Comparison of ENCODE assay signal across 20 mouse cellular contexts in genomic region chr5:31644847-31645246, GRCm38 (mm10). TPM values are rescaled to one million over a fixed set of nuclear protein-coding genes. Genes with fewer than 3 reads are reported as not detected.
DNase-seq lines count a peak whose midpoint lies in the region; ATAC-seq lines count a peak whose summit lies in the region.
"Had no signal": no experiment of that assay in that cellular context is flagged by ENCODE, and none has a peak within 500 bp of the region (broad histone marks: within the 10 kb centered on the region; RNA-seq: fewer than 3 reads in every experiment).

No protein-coding gene starts in this region.

- WGBS in embryonic facial prominence, embryonic 15.5 days: 74% methylated on average over 6 of the region's 6 CpGs
- 90% methylated on average over 6 of the region's 6 CpGs for WGBS in embryonic facial prominence, embryonic 10.5 days
- WGBS in heart, embryonic 11.5 days (ENCODE audit: insufficient replicate concordance): 59% methylated on average over 6 of the region's 6 CpGs
- WGBS in forebrain, embryonic 10.5 days: 94% methylated on average over 6 of the region's 6 CpGs

- ATAC-seq in embryonic facial prominence, embryonic 15.5 days (ENCODE audit: insufficient number of reproducible peaks, low FRiP score, low TSS enrichment, low read depth): no peak
- ATAC-seq in heart, embryonic 11.5 days (replicated peaks; ENCODE audit: insufficient number of reproducible peaks, low FRiP score, low TSS enrichment): no peak
- ATAC-seq: forebrain, embryonic 15.5 days; hindbrain, postnatal 0 days had no signal

- no peaks in the 10 kb centered on the region for H3K9me3 ChIP-seq in embryonic facial prominence, embryonic 15.5 days (replicated peaks)
- no peaks in the 10 kb centered on the region for H3K9me3 ChIP-seq in embryonic facial prominence, embryonic 10.5 days
- H3K9me3 ChIP-seq in heart, embryonic 11.5 days (replicated peaks; ENCODE audit: control insufficient read depth, low read length): no peaks in the 10 kb centered on the region
- no peaks in the 10 kb centered on the region for H3K9me3 ChIP-seq in forebrain, embryonic 10.5 days
- H3K9me3 ChIP-seq: embryonic facial prominence, embryonic 12.5 days; forebrain, embryonic 15.5 days; limb, embryonic 10.5 days had no signal

- H3K27me3 ChIP-seq in embryonic facial prominence, embryonic 15.5 days: no peaks in the 10 kb centered on the region
- no peaks in the 10 kb centered on the region for H3K27me3 ChIP-seq in embryonic facial prominence, embryonic 10.5 days (replicated peaks; ENCODE audit: low read depth, poor library complexity, severe bottlenecking)
- H3K27me3 ChIP-seq in heart, embryonic 11.5 days (ENCODE audit: control insufficient read depth, insufficient read depth, low read length): no peaks in the 10 kb centered on the region
- no peaks in the 10 kb centered on the region for H3K27me3 ChIP-seq in forebrain, embryonic 10.5 days (ENCODE audit: poor library complexity, severe bottlenecking)
- H3K27me3 ChIP-seq: embryonic facial prominence, embryonic 12.5 days; forebrain, embryonic 15.5 days had no signal

- peak overlapping the region; percentile 59; the same call in 1 of the 2 replicates for H3K27ac ChIP-seq in embryonic facial prominence, embryonic 15.5 days (replicated peaks)
- no peak overlapping the region for H3K27ac ChIP-seq in embryonic facial prominence, embryonic 10.5 days (replicated peaks)
- H3K27ac ChIP-seq in heart, embryonic 11.5 days (ENCODE audit: low read depth, low read length): peak overlapping the region; percentile 18
- H3K27ac ChIP-seq in forebrain, embryonic 10.5 days: no peak overlapping the region
- H3K27ac ChIP-seq: embryonic facial prominence, embryonic 12.5 days; forebrain, embryonic 15.5 days; hindbrain, postnatal 0 days; limb, embryonic 10.5 days had no signal

- no peaks in the 10 kb centered on the region for H3K36me3 ChIP-seq in embryonic facial prominence, embryonic 15.5 days
- H3K36me3 ChIP-seq in embryonic facial prominence, embryonic 10.5 days (replicated peaks): peaks cover 7% of the 10 kb centered on the region; the same call in 1 of the 2 replicates
- no peaks in the 10 kb centered on the region for H3K36me3 ChIP-seq in heart, embryonic 11.5 days (ENCODE audit: control insufficient read depth, insufficient read depth, low read length)
- H3K36me3 ChIP-seq in forebrain, embryonic 10.5 days (replicated peaks): 0 out of 2 replicates have a peak, but pooled peaks cover 2% of the 10 kb centered on the region
- H3K36me3 ChIP-seq: embryonic facial prominence, embryonic 12.5 days; forebrain, embryonic 15.5 days had no signal

- DNase-seq in embryonic facial prominence, embryonic 10.5 days (ENCODE audit: low spot score): no peak
- peak; percentile 28 for DNase-seq in brain, adult 2 months (ENCODE audit: low read depth, low spot score)
- peak; percentile 61 to 73 for DNase-seq in heart, postnatal 10 days
- DNase-seq in cerebellum, postnatal 4 days (ENCODE audit: low spot score in 2 of 2): no peak
- no peak for DNase-seq in cerebellum, adult 8-10 months
- no peak for DNase-seq in forebrain, embryonic 10.5 days (ENCODE audit: extremely low spot score, low spot score)
- DNase-seq: adrenal gland, postnatal 36 days; cerebellum, adult 2 months; kidney, adult 11 months; lung, adult 18-20 months; lung, postnatal 14 days; midbrain, embryonic 14.5 days; right cerebral cortex, postnatal 25 days had no signal

- intact Hi-C loops in heart, postnatal 10 days (cut with DNase I): loop anchor here (5.0 kb wide), 1 partner anchor 52 kb away; the partner anchor contains the start of genes Babam2 and Rbks

- no peak overlapping the region for H3K4me2 ChIP-seq in embryonic facial prominence, embryonic 15.5 days (replicated peaks)
- no peak overlapping the region for H3K4me2 ChIP-seq in heart, embryonic 11.5 days
- H3K4me2 ChIP-seq: embryonic facial prominence, embryonic 12.5 days; forebrain, embryonic 15.5 days had no signal

- H3K9ac ChIP-seq in embryonic facial prominence, embryonic 15.5 days: no peak overlapping the region
- 0 out of 2 replicates have a peak overlapping the region, but pooled peaks have one; percentile 4 for H3K9ac ChIP-seq in heart, embryonic 11.5 days (ENCODE audit: low read depth, low read length)
- H3K9ac ChIP-seq: embryonic facial prominence, embryonic 12.5 days; forebrain, embryonic 15.5 days had no signal

- 0 out of 2 replicates have a peak, but pooled peaks cover 5% of the 10 kb centered on the region for H3K4me1 ChIP-seq in embryonic facial prominence, embryonic 15.5 days
- H3K4me1 ChIP-seq in embryonic facial prominence, embryonic 10.5 days: no peaks in the 10 kb centered on the region
- H3K4me1 ChIP-seq in heart, embryonic 11.5 days (ENCODE audit: control insufficient read depth, insufficient read depth, low read length): peaks cover 9% of the 10 kb centered on the region; the same call in 1 of the 2 replicates
- no peaks in the 10 kb centered on the region for H3K4me1 ChIP-seq in forebrain, embryonic 10.5 days
- H3K4me1 ChIP-seq: embryonic facial prominence, embryonic 12.5 days; forebrain, embryonic 15.5 days; limb, embryonic 10.5 days had no signal

- no peak overlapping the region for H3K4me3 ChIP-seq in embryonic facial prominence, embryonic 15.5 days (replicated peaks)
- H3K4me3 ChIP-seq in embryonic facial prominence, embryonic 10.5 days: no peak overlapping the region
- H3K4me3 ChIP-seq in heart, embryonic 11.5 days (ENCODE audit: low read depth, low read length): no peak overlapping the region
- H3K4me3 ChIP-seq in forebrain, embryonic 10.5 days: no peak overlapping the region
- H3K4me3 ChIP-seq: embryonic facial prominence, embryonic 12.5 days; forebrain, embryonic 15.5 days; limb, embryonic 10.5 days; myocyte had no signal

RNA-seq across cellular contexts. Expression of gene Mrpl33, which starts 48.1 kb away (rescaled TPM):
- polyA plus RNA-seq in embryonic facial prominence, embryonic 15.5 days (2015; fragmentation: Nextera tagmentation; extraction: Ambion mirVana): 283 and 287 TPM in 2 replicates
- polyA plus RNA-seq in embryonic facial prominence, embryonic 10.5 days (2016; fragmentation: Nextera tagmentation; extraction: Ambion mirVana): 237 and 243 TPM in 2 replicates
- polyA plus RNA-seq in heart, embryonic 11.5 days (2014; fragmentation: Nextera tagmentation; extraction: Ambion mirVana): 323 and 328 TPM in 2 replicates
- 100 to 1,000 TPM; 315 to 318 TPM for total RNA-seq in heart, postnatal 10 days (2021)
- polyA plus RNA-seq in forebrain, embryonic 10.5 days (2016; fragmentation: Nextera tagmentation; extraction: Ambion mirVana): 238 and 242 TPM in 2 replicates

RNA-seq across cellular contexts. Expression of gene Rbks, which starts 52.6 kb away (rescaled TPM):
- polyA plus RNA-seq in embryonic facial prominence, embryonic 15.5 days (2015; fragmentation: Nextera tagmentation; extraction: Ambion mirVana): 3.0 and 4.2 TPM in 2 replicates
- 4.1 and 4.9 TPM in 2 replicates for polyA plus RNA-seq in embryonic facial prominence, embryonic 10.5 days (2016; fragmentation: Nextera tagmentation; extraction: Ambion mirVana)
- polyA plus RNA-seq in heart, embryonic 11.5 days (2014; fragmentation: Nextera tagmentation; extraction: Ambion mirVana): 4.9 and 7.7 TPM in 2 replicates
- 1 to 10 TPM; 4.3 to 4.7 TPM for total RNA-seq in heart, postnatal 10 days (2021)
- polyA plus RNA-seq in forebrain, embryonic 10.5 days (2016; fragmentation: Nextera tagmentation; extraction: Ambion mirVana): 5.2 and 5.7 TPM in 2 replicates

RNA-seq across cellular contexts. Expression of gene Babam2, which starts 52.6 kb away (rescaled TPM):
- polyA plus RNA-seq in embryonic facial prominence, embryonic 15.5 days (2015; fragmentation: Nextera tagmentation; extraction: Ambion mirVana): 50.6 and 56.0 TPM in 2 replicates
- 47.0 and 51.7 TPM in 2 replicates for polyA plus RNA-seq in embryonic facial prominence, embryonic 10.5 days (2016; fragmentation: Nextera tagmentation; extraction: Ambion mirVana)
- polyA plus RNA-seq in heart, embryonic 11.5 days (2014; fragmentation: Nextera tagmentation; extraction: Ambion mirVana): 42.9 and 57.8 TPM in 2 replicates
- 10 to 100 TPM; 36.3 to 39.8 TPM for total RNA-seq in heart, postnatal 10 days (2021)
- 51.7 and 53.4 TPM in 2 replicates for polyA plus RNA-seq in forebrain, embryonic 10.5 days (2016; fragmentation: Nextera tagmentation; extraction: Ambion mirVana)

Comparison
In these comparisons a context has a peak if more than half of its experiments do, and no peak if none do; other contexts are left out.
1. H3K27ac ChIP-seq: peak in embryonic facial prominence, embryonic 15.5 days (single experiment) and heart, embryonic 11.5 days (single experiment); none in embryonic facial prominence, embryonic 10.5 days (single experiment) and forebrain, embryonic 10.5 days (single experiment).
2. DNase-seq: peak in brain, adult 2 months (single experiment) and heart, postnatal 10 days (2 of 2); none in embryonic facial prominence, embryonic 10.5 days (single experiment), cerebellum, postnatal 4 days (0 of 2), cerebellum, adult 8-10 months (single experiment) and forebrain, embryonic 10.5 days (single experiment).